Mouse (Mus musculus): ENCODE measurements around the gene Wipf1. TPM values are rescaled to one million over a fixed set of nuclear protein-coding genes. Genes with fewer than 3 reads are reported as not detected.
"Not testable (repeated sequence)": the region's sequence is repeated elsewhere in the genome, so short reads cannot be mapped to it uniquely, and the experiment has no call there.

The Wipf1 gene
- polyA plus RNA-seq, 1 experiment from 2014 or later, result 2.5 TPM

DNA sequence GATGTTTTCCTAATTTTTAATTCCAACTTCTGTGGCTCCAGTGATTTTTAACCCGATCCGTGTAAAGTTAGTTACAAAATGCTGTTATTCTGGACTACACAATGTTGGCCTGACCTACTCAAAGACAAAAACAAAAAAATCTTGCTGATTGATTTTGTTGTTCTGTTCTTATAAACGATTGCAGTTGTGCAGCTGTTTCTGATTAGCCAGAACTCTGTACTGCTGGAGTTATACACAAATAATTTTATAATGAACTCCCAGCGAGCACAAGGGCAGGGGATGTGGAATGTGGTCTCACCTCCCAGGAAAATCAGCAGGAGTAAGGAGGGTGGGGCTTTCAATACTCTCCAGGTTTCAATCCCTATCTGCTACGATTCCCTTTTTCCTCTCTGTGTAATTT, 10.6 kb downstream of the Wipf1 start:
- no peak overlapping the region for H3K4me3 ChIP-seq (replicated peaks)
- no peaks in the 10 kb centered on the region for H3K27me3 ChIP-seq
- no peak overlapping the region for H3K4me2 ChIP-seq (replicated peaks)
- no peak for ATAC-seq
- H3K9ac ChIP-seq (replicated peaks), result no peak overlapping the region
- H3K27ac ChIP-seq, result no peak overlapping the region
- WGBS, result 86% methylated on average over 5 of the region's 5 CpGs
- H3K9me3 ChIP-seq, result no peaks in the 10 kb centered on the region
- 0 out of 2 replicates have a peak, but pooled peaks cover 5% of the 10 kb centered on the region for H3K4me1 ChIP-seq (replicated peaks)
- no peaks in the 10 kb centered on the region for H3K36me3 ChIP-seq

DNA sequence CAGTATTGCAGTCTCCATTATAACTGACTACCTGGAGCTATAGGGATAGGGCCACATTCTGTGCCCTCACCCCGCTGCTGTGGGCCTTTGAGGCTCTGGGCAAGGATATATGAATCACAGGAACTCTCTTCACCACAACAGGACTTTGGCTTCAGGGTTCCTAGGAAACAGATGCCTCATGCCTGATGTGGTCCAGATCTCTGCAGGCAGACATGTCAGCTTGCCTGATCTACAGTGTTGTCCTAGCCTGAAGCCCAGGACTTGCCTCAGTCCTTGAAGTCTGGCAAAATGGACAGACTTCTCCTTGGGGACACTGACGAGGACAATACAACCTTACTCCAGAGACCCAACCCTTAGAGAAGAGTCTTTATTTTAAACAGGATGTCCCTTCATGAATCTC, 11.2 kb downstream of the Wipf1 start:
- H3K4me2 ChIP-seq (replicated peaks), result no peak overlapping the region
- no peaks in the 10 kb centered on the region for H3K9me3 ChIP-seq
- no peaks in the 10 kb centered on the region for H3K27me3 ChIP-seq
- WGBS, result 91% methylated on average over 2 of the region's 2 CpGs
- no peak overlapping the region for H3K4me3 ChIP-seq (replicated peaks)
- 0 out of 2 replicates have a peak, but pooled peaks cover 5% of the 10 kb centered on the region for H3K4me1 ChIP-seq (replicated peaks)
- no peak overlapping the region for H3K27ac ChIP-seq
- no peak for ATAC-seq
- no peak overlapping the region for H3K9ac ChIP-seq (replicated peaks)
- H3K36me3 ChIP-seq, result no peaks in the 10 kb centered on the region

- 94% methylated on average over 6 of the region's 6 CpGs for WGBS
- no peak overlapping the region for H3K9ac ChIP-seq (replicated peaks)
- no peaks in the 10 kb centered on the region for H3K36me3 ChIP-seq
- ATAC-seq, result no peak
- H3K27ac ChIP-seq, result no peak overlapping the region
- no peak overlapping the region for H3K4me2 ChIP-seq (replicated peaks)
- no peaks in the 10 kb centered on the region for H3K27me3 ChIP-seq
- no peaks in the 10 kb centered on the region for H3K9me3 ChIP-seq
- no peaks in the 10 kb centered on the region for H3K4me1 ChIP-seq (replicated peaks)
- no peak overlapping the region for H3K4me3 ChIP-seq (replicated peaks)
Measured at GRCm38 (mm10) chr2:73514178-73514577, 15.4 kb downstream of the Wipf1 start.

GRCm38 (mm10) chr2:73513204-73513749, 16.3 kb downstream of the Wipf1 start:
- Histone ChIP-seq H3K4me1 (replicated peaks) (no peaks in the 10 kb centered on the region), H3K27me3 (no peaks in the 10 kb centered on the region), H3K9ac (replicated peaks) (no peak overlapping the region), H3K9me3 (no peaks in the 10 kb centered on the region), H3K4me3 (replicated peaks) (no peak overlapping the region), H3K36me3 (no peaks in the 10 kb centered on the region), H3K27ac (no peak overlapping the region), H3K4me2 (replicated peaks) (no peak overlapping the region)
- 89% methylated on average over 2 of the region's 2 CpGs for WGBS
- no peak for ATAC-seq

DNA sequence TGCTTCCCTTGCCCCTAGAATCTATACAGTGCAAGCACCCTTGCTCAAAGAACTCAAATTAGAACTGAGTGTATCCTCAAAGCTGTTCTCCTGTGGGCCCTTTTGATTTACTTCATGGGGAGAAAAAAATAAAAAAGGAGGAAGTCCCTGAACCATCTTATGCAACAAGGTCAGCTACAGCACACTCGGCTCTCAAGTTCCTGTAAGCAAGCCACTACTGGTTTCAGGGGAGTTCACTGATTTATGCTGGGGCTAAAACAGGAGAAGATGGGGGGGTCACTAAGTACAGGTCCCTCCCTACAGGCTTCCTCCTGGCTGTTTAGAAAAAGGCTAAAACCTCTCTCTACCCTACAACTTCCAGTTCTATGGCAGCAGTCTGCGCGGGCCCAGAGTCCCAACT, 17.5 kb downstream of the Wipf1 start:
- Histone ChIP-seq H3K27me3 (no peaks in the 10 kb centered on the region), H3K9ac (replicated peaks) (no peak overlapping the region), H3K27ac (no peak overlapping the region), H3K36me3 (no peaks in the 10 kb centered on the region), H3K9me3 (no peaks in the 10 kb centered on the region), H3K4me2 (replicated peaks) (no peak overlapping the region), H3K4me3 (replicated peaks) (no peak overlapping the region), H3K4me1 (replicated peaks) (no peaks in the 10 kb centered on the region)
- ATAC-seq, result no peak
- WGBS, result 90% methylated on average over 3 of the region's 3 CpGs

DNA sequence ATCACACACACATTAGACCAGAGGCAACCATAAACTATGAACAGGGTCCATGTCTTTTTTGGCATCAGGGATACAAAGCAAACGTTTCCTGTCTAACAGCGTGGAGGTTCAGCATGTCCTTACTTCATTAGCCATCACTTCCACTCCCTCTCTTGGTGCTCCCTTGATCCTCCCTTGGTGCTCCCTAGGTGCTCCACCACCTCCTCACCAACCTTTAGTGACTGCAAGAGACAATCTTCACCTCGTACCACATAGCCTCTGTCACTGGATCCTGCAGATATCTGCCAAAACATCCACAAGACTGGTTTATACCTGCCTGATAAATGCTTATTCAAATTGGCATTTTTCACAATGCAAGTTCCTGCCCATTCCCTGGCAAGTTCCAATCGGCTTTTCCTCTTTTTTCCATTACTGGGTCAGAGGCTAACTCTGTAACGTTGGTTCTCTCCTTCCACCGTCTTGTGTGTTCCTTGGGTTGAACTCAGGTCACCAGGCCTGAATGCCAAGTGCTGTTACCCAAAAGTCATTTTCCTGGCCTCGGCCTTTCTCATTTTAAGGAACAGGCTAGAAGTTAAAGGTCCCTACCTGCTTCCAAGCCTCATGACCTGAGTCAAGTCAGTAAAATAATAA, 18.7 kb downstream of the Wipf1 start:
- 94% methylated on average over 7 of the region's 7 CpGs for WGBS
- Histone ChIP-seq H3K4me2 (replicated peaks) (no peak overlapping the region), H3K27ac (no peak overlapping the region), H3K9ac (replicated peaks) (no peak overlapping the region), H3K27me3 (no peaks in the 10 kb centered on the region), H3K9me3 (no peaks in the 10 kb centered on the region), H3K4me3 (replicated peaks) (no peak overlapping the region), H3K36me3 (no peaks in the 10 kb centered on the region), H3K4me1 (replicated peaks) (no peaks in the 10 kb centered on the region)
- ATAC-seq, result no peak

GRCm38 (mm10) chr2:73510025-73510288, 19.6 kb downstream of the Wipf1 start:
- Histone ChIP-seq H3K27ac (no peak overlapping the region), H3K4me3 (replicated peaks) (no peak overlapping the region), H3K9me3 (no peaks in the 10 kb centered on the region), H3K27me3 (no peaks in the 10 kb centered on the region), H3K4me1 (replicated peaks) (no peaks in the 10 kb centered on the region), H3K36me3 (no peaks in the 10 kb centered on the region), H3K4me2 (replicated peaks) (no peak overlapping the region), H3K9ac (replicated peaks) (no peak overlapping the region)
- 80% methylated on average over 3 of the region's 3 CpGs for WGBS
- ATAC-seq, result no peak

DNA sequence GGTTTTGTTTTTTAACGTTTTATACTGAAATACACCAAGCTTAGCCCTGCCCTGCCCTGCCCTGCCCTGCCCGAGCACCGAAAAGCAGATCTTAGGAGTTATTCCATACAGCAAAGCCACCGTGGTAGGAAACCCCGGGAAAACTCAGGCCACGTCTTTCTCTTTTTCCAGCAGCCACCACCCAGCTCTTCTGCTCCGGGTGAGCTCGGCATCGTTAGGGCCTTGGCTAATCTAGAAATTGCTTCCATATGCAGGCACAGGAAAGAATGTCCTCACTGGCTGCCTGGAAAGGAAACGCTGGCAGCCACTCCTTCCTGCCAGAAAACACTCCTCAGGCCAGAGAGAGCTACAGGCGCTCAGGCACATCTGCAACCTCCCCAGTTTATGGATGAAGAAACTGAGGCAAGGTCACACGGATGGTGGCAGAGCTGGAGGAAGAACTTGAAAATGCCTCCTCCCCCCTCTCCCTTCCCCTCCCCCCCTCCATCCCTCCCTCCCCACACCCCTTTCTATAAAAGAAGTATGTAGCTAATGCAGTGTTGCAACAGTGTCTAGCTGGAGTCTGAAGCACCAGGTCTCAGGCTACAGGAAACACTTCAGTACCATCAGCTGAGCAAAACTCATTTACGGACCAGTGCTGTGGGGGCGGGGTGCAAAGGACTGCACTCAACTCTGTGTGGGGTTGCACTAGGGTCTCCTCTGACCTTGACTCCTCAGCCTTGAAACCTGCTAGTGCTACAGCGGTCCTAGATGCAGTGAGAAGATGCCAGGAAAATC, 20.1 kb downstream of the Wipf1 start:
- no peaks in the 10 kb centered on the region for H3K36me3 ChIP-seq
- WGBS, result 83% methylated on average over 15 of the region's 15 CpGs

GRCm38 (mm10) chr2:73507886-73508285, 21.6 kb downstream of the Wipf1 start:
- no peaks in the 10 kb centered on the region for H3K4me1 ChIP-seq (replicated peaks)
- no peaks in the 10 kb centered on the region for H3K36me3 ChIP-seq
- no peak for ATAC-seq
- no peak overlapping the region for H3K4me3 ChIP-seq (replicated peaks)
- no peak overlapping the region for H3K4me2 ChIP-seq (replicated peaks)
- no peak overlapping the region for H3K9ac ChIP-seq (replicated peaks)
- no peak overlapping the region for H3K27ac ChIP-seq
- WGBS, result 84% methylated on average over 7 of the region's 7 CpGs
- no peaks in the 10 kb centered on the region for H3K9me3 ChIP-seq
- no peaks in the 10 kb centered on the region for H3K27me3 ChIP-seq

More for the DNA sequence above, 20.1 kb downstream of the Wipf1 start:
- Histone ChIP-seq H3K4me1 (replicated peaks) (no peaks in the 10 kb centered on the region), H3K27me3 (no peaks in the 10 kb centered on the region), H3K9ac (replicated peaks) (no peak overlapping the region), H3K4me2 (replicated peaks) (no peak overlapping the region), H3K9me3 (no peaks in the 10 kb centered on the region), H3K4me3 (replicated peaks) (no peak overlapping the region), H3K27ac (no peak overlapping the region)
- ATAC-seq, result no peak

- H3K27me3 ChIP-seq; H3K9ac ChIP-seq (replicated peaks); H3K4me1 ChIP-seq (replicated peaks); H3K27ac ChIP-seq; H3K36me3 ChIP-seq; H3K4me2 ChIP-seq (replicated peaks); ATAC-seq; H3K9me3 ChIP-seq; H3K4me3 ChIP-seq (replicated peaks): not testable (repeated sequence)
- WGBS, result 95% methylated on average over 4 of the region's 4 CpGs
Measured at GRCm38 (mm10) chr2:73506337-73506736, 23.2 kb downstream of the Wipf1 start.

DNA sequence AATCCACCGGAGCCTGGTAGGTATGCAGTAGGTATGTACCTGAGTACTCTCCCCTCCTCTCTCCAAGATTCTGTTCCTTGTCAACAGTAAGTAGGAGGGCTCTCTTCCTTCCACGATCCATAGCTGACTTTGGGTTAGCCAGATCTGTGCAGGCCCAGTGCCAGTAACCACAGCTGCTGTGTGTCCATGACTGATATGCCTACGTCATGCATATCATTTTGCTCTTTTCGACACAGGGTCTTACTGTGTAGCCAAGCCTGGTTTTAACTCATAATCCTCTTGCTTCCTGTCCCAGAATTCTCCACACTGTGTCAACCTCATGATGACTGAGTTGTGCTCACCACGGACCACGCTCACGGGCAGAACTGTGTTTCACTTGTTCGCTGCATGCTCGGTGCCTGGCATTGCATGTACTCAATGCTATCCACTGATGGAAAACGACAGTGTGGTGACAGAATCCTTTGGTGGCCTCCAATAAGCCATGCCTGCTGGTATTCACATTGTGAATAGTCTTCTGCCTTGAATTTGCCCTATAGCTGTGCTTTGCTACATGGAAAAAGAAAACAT, 26.6 kb downstream of the Wipf1 start:
- no peak for ATAC-seq
- 88% methylated on average over 10 of the region's 10 CpGs for WGBS
- Histone ChIP-seq H3K9me3 (no peaks in the 10 kb centered on the region), H3K4me2 (replicated peaks) (no peak overlapping the region), H3K27me3 (no peaks in the 10 kb centered on the region), H3K4me1 (replicated peaks) (no peaks in the 10 kb centered on the region), H3K27ac (no peak overlapping the region), H3K36me3 (no peaks in the 10 kb centered on the region), H3K9ac (replicated peaks) (no peak overlapping the region), H3K4me3 (replicated peaks) (no peak overlapping the region)

GRCm38 (mm10) chr2:73500864-73501263, 28.7 kb downstream of the Wipf1 start:
- Histone ChIP-seq H3K4me3 (replicated peaks) (no peak overlapping the region), H3K9me3 (no peaks in the 10 kb centered on the region), H3K9ac (replicated peaks) (no peak overlapping the region), H3K27ac (no peak overlapping the region), H3K4me1 (replicated peaks) (no peaks in the 10 kb centered on the region), H3K36me3 (no peaks in the 10 kb centered on the region), H3K27me3 (no peaks in the 10 kb centered on the region), H3K4me2 (replicated peaks) (no peak overlapping the region)
- no peak for ATAC-seq
- 80% methylated on average over 13 of the region's 13 CpGs for WGBS

All from midbrain, embryonic 13.5 days (tissue).